27 mouse cellular contexts compared by ENCODE assay signal in genomic region chr4:76297375-76297774, GRCm38 (mm10).
A peak's percentile ranks its signal among the peaks of the same experiment; 100 is the strongest.
DNase-seq lines count a peak whose midpoint lies in the region; ATAC-seq and TF ChIP-seq lines count a peak whose summit lies in the region.
"Had no signal": no experiment of that assay in that cellular context is flagged by ENCODE, and none has a peak within 500 bp of the region (broad histone marks: within the 10 kb centered on the region; RNA-seq: fewer than 3 reads in every experiment).

No protein-coding gene starts in this region.

- H3K9me3 ChIP-seq in embryonic facial prominence, embryonic 11.5 days (replicated peaks; ENCODE audit: control insufficient read depth, low read length), result no peaks in the 10 kb centered on the region
- no peaks in the 10 kb centered on the region for H3K9me3 ChIP-seq in embryonic facial prominence, embryonic 10.5 days
- no peaks in the 10 kb centered on the region for H3K9me3 ChIP-seq in lung, embryonic 16.5 days (ENCODE audit: control insufficient read depth, low read length)
- no peaks in the 10 kb centered on the region for H3K9me3 ChIP-seq in limb, embryonic 14.5 days (ENCODE audit: control insufficient read depth, low read length)
- H3K9me3 ChIP-seq: embryonic facial prominence, embryonic 15.5 days; forebrain, embryonic 10.5 days; forebrain, embryonic 13.5 days; G1E; hindbrain, embryonic 12.5 days; hindbrain, embryonic 15.5 days had no signal

- H3K27ac ChIP-seq in embryonic facial prominence, embryonic 11.5 days (replicated peaks; ENCODE audit: low read depth, low read length), result no peak overlapping the region
- H3K27ac ChIP-seq in embryonic facial prominence, embryonic 10.5 days (replicated peaks), result no peak overlapping the region
- no peak overlapping the region for H3K27ac ChIP-seq in lung, embryonic 16.5 days (ENCODE audit: low read length)
- peak overlapping the region; percentile 80 for H3K27ac ChIP-seq in embryonic fibroblast, embryonic 13.5 days (ENCODE audit: insufficient read depth, low read length)
- H3K27ac ChIP-seq in limb, embryonic 14.5 days (replicated peaks; ENCODE audit: low read depth, low read length), result no peak overlapping the region; the same call in 1 of the 2 replicates
- H3K27ac ChIP-seq: embryonic facial prominence, embryonic 15.5 days; forebrain, embryonic 10.5 days; forebrain, embryonic 13.5 days; gastrocnemius, adult 2 months; hindbrain, embryonic 12.5 days; hindbrain, embryonic 15.5 days had no signal

- no peak for ATAC-seq in embryonic facial prominence, embryonic 11.5 days (replicated peaks; ENCODE audit: insufficient number of reproducible peaks, low FRiP score, low TSS enrichment, low read depth)
- peak; percentile 34; the same call in 1 of the 2 replicates for ATAC-seq in lung, embryonic 16.5 days (ENCODE audit: low read depth)
- ATAC-seq in limb, embryonic 14.5 days (ENCODE audit: low FRiP score, low read depth), result no peak
- ATAC-seq in erythroblast, adult 5-6 weeks (replicated peaks; ENCODE audit: low FRiP score, poor library complexity, severe bottlenecking), result no peak
- ATAC-seq: forebrain, embryonic 13.5 days; forebrain, embryonic 16.5 days; Patski had no signal

- WGBS in embryonic facial prominence, embryonic 11.5 days, result 71% methylated on average over 3 of the region's 3 CpGs
- WGBS in embryonic facial prominence, embryonic 10.5 days, result 81% methylated on average over 3 of the region's 3 CpGs
- 52% methylated on average over 3 of the region's 3 CpGs for WGBS in lung, embryonic 16.5 days
- WGBS in limb, embryonic 14.5 days, result 48% methylated on average over 3 of the region's 3 CpGs

- peak; percentile 27 for DNase-seq in embryonic facial prominence, embryonic 11.5 days (ENCODE audit: low spot score)
- DNase-seq in embryonic facial prominence, embryonic 10.5 days (ENCODE audit: low spot score), result no peak
- no peak for DNase-seq in lung, postnatal 14 days
- peak; percentile 51 for DNase-seq in limb, embryonic 14.5 days (ENCODE audit: low spot score)
- DNase-seq in spleen, postnatal 4 days (ENCODE audit: low spot score in 2 of 2), result no peak
- DNase-seq: adrenal gland, postnatal 10 days; adrenal gland, postnatal 36 days; B cell, adult 2 months; cerebellum, adult 18-20 months; cerebellum, adult 9-10 months; cerebellum, postnatal 14 days; gastrocnemius, adult 2 months; gastrocnemius, postnatal 14 days; heart, adult 11 months had no signal

- no peaks in the 10 kb centered on the region for H3K4me1 ChIP-seq in embryonic facial prominence, embryonic 11.5 days (ENCODE audit: control insufficient read depth, insufficient read depth, low read length)
- H3K4me1 ChIP-seq in embryonic facial prominence, embryonic 10.5 days, result no peaks in the 10 kb centered on the region
- H3K4me1 ChIP-seq in lung, embryonic 16.5 days (replicated peaks; ENCODE audit: control insufficient read depth, insufficient read depth, low read length), result peaks cover 3% of the 10 kb centered on the region; the same call in 1 of the 2 replicates
- peaks cover 7% of the 10 kb centered on the region; the same call in 1 of the 2 replicates for H3K4me1 ChIP-seq in embryonic fibroblast, embryonic 13.5 days (ENCODE audit: control insufficient read depth, insufficient read depth, low read length)
- H3K4me1 ChIP-seq in limb, embryonic 14.5 days (ENCODE audit: control insufficient read depth, insufficient read depth, low read length), result 0 out of 2 replicates have a peak, but pooled peaks cover 2% of the 10 kb centered on the region
- H3K4me1 ChIP-seq: forebrain, embryonic 10.5 days; forebrain, embryonic 13.5 days; hindbrain, embryonic 12.5 days; hindbrain, embryonic 15.5 days had no signal

- H3K4me2 ChIP-seq in embryonic facial prominence, embryonic 11.5 days (ENCODE audit: low read depth, low read length), result no peak overlapping the region
- no peak overlapping the region for H3K4me2 ChIP-seq in lung, embryonic 16.5 days (ENCODE audit: low read depth, low read length)
- no peak overlapping the region for H3K4me2 ChIP-seq in limb, embryonic 14.5 days (replicated peaks; ENCODE audit: low read depth, low read length, severe bottlenecking)
- H3K4me2 ChIP-seq: embryonic facial prominence, embryonic 15.5 days; forebrain, embryonic 13.5 days; heart, embryonic 11.5 days; hindbrain, embryonic 12.5 days; hindbrain, embryonic 15.5 days had no signal

- no peak overlapping the region for H3K4me3 ChIP-seq in embryonic facial prominence, embryonic 11.5 days (ENCODE audit: low read depth, low read length)
- no peak overlapping the region for H3K4me3 ChIP-seq in embryonic facial prominence, embryonic 10.5 days
- H3K4me3 ChIP-seq in lung, embryonic 16.5 days (ENCODE audit: low read length), result no peak overlapping the region
- H3K4me3 ChIP-seq in embryonic fibroblast, embryonic 13.5 days (ENCODE audit: insufficient read depth, low read length), result no peak overlapping the region
- H3K4me3 ChIP-seq in limb, embryonic 14.5 days (replicated peaks; ENCODE audit: low read length), result no peak overlapping the region
- H3K4me3 ChIP-seq: embryonic facial prominence, embryonic 15.5 days; forebrain, embryonic 10.5 days; forebrain, embryonic 13.5 days; gastrocnemius, adult 2 months; hindbrain, embryonic 12.5 days; hindbrain, embryonic 15.5 days had no signal

- H3K9ac ChIP-seq in embryonic facial prominence, embryonic 11.5 days (replicated peaks; ENCODE audit: low read length), result no peak overlapping the region
- H3K9ac ChIP-seq in lung, embryonic 16.5 days (ENCODE audit: low read length), result no peak overlapping the region
- no peak overlapping the region for H3K9ac ChIP-seq in limb, embryonic 14.5 days (ENCODE audit: low read depth, low read length, severe bottlenecking)
- H3K9ac ChIP-seq: embryonic facial prominence, embryonic 15.5 days; forebrain, embryonic 13.5 days; hindbrain, embryonic 12.5 days; hindbrain, embryonic 15.5 days had no signal

- TF ChIP-seq POLR2A in embryonic fibroblast, embryonic 13.5 days (IDR thresholded peaks at IDR 0.05; ENCODE audit: low read depth, low read length), result no peak
- TF ChIP-seq POLR2A in limb, embryonic 14.5 days (IDR thresholded peaks at IDR 0.05; ENCODE audit: borderline replicate concordance, extremely low read depth, insufficient read depth, insufficient read length), result no peak

- TF ChIP-seq CTCF in embryonic fibroblast, embryonic 13.5 days (IDR thresholded peaks at IDR 0.05; ENCODE audit: borderline replicate concordance, insufficient read depth, low read length), result no peak

- H3K36me3 ChIP-seq in embryonic facial prominence, embryonic 11.5 days (replicated peaks; ENCODE audit: control insufficient read depth, insufficient read depth, low read depth, low read length), result no peaks in the 10 kb centered on the region
- no peaks in the 10 kb centered on the region for H3K36me3 ChIP-seq in embryonic facial prominence, embryonic 10.5 days (replicated peaks)
- H3K36me3 ChIP-seq in lung, embryonic 16.5 days (ENCODE audit: control insufficient read depth, insufficient read depth, low read length), result no peaks in the 10 kb centered on the region
- no peaks in the 10 kb centered on the region for H3K36me3 ChIP-seq in limb, embryonic 14.5 days (ENCODE audit: control insufficient read depth, insufficient read depth, low read length)
- H3K36me3 ChIP-seq: embryonic facial prominence, embryonic 15.5 days; forebrain, embryonic 10.5 days; G1E; hindbrain, embryonic 12.5 days; hindbrain, embryonic 15.5 days had no signal

- no peaks in the 10 kb centered on the region for H3K27me3 ChIP-seq in embryonic facial prominence, embryonic 11.5 days (ENCODE audit: control insufficient read depth, insufficient read depth, low read length)
- no peaks in the 10 kb centered on the region for H3K27me3 ChIP-seq in embryonic facial prominence, embryonic 10.5 days (replicated peaks; ENCODE audit: low read depth, poor library complexity, severe bottlenecking)
- no peaks in the 10 kb centered on the region for H3K27me3 ChIP-seq in lung, embryonic 16.5 days (ENCODE audit: control insufficient read depth, insufficient read depth, low read depth, low read length)
- H3K27me3 ChIP-seq in limb, embryonic 14.5 days (ENCODE audit: control insufficient read depth, insufficient read depth, low read length), result no peaks in the 10 kb centered on the region
- H3K27me3 ChIP-seq: CH12.LX; embryonic facial prominence, embryonic 15.5 days; forebrain, embryonic 13.5 days; hindbrain, embryonic 12.5 days; hindbrain, embryonic 15.5 days; Patski had no signal

Comparison
In these comparisons a context has a peak if more than half of its experiments do, and no peak if none do; other contexts are left out.
1. DNase-seq: peak in embryonic facial prominence, embryonic 11.5 days (single experiment) and limb, embryonic 14.5 days (single experiment); none in embryonic facial prominence, embryonic 10.5 days (single experiment), lung, postnatal 14 days (single experiment) and spleen, postnatal 4 days (0 of 2).